ENCODE assay signal across 8 mouse cellular contexts in genomic region chr17:33909077-33909868, GRCm38 (mm10). TPM values are rescaled to one million over a fixed set of nuclear protein-coding genes. Genes with fewer than 3 reads are reported as not detected.
DNase-seq lines count a peak whose midpoint lies in the region; ATAC-seq lines count a peak whose summit lies in the region.

Daxx (plus strand) TSS chr17:33909414.

- DNase-seq in CD4-positive, CD25-positive, alpha-beta regulatory T cell, adult 2 months (ENCODE audit: low read depth, low spot score), result peak; percentile 99
- DNase-seq in fat pad, adult 2 months (ENCODE audit: extremely low read depth, low read depth, low spot score), result peak; percentile 80
- peak; percentile 99 for DNase-seq in kidney, postnatal 10 days
- peak; percentile 96 to 97 for DNase-seq in natural killer cell, adult 2 months (ENCODE audit: low spot score in 2 of 2)

- H3K9me3 ChIP-seq in heart, embryonic 13.5 days, result no peaks in the 10 kb centered on the region
- no peaks in the 10 kb centered on the region for H3K9me3 ChIP-seq in liver, embryonic 12.5 days (replicated peaks)
- H3K9me3 ChIP-seq in stomach, embryonic 15.5 days, result no peaks in the 10 kb centered on the region

- 1% methylated on average over 68 of the region's 68 CpGs for WGBS in heart, embryonic 13.5 days
- under 1% methylated on average over 68 of the region's 68 CpGs for WGBS in liver, embryonic 12.5 days (ENCODE audit: insufficient replicate concordance)
- under 1% methylated on average over 68 of the region's 68 CpGs for WGBS in stomach, embryonic 15.5 days

- H3K9ac ChIP-seq in heart, embryonic 13.5 days, result peak within 1 kb of the TSS; percentile 88
- H3K9ac ChIP-seq in liver, embryonic 12.5 days, result peak within 1 kb of the TSS; percentile 90
- H3K9ac ChIP-seq in stomach, embryonic 15.5 days, result peak within 1 kb of the TSS; percentile 94

- ATAC-seq in heart, embryonic 13.5 days (ENCODE audit: extremely low read depth, insufficient number of reproducible peaks, low FRiP score, low TSS enrichment), result peak; percentile 94
- ATAC-seq in liver, embryonic 12.5 days, result peak; percentile 93
- peak; percentile 96 for ATAC-seq in stomach, embryonic 15.5 days (ENCODE audit: insufficient read depth, low FRiP score, low read depth)

- H3K36me3 ChIP-seq in heart, embryonic 13.5 days, result peaks cover 37% of the 10 kb centered on the region
- H3K36me3 ChIP-seq in liver, embryonic 12.5 days, result peaks cover 39% of the 10 kb centered on the region
- H3K36me3 ChIP-seq in stomach, embryonic 15.5 days, result peaks cover 26% of the 10 kb centered on the region

- peak within 1 kb of the TSS; percentile 99 for H3K4me2 ChIP-seq in heart, embryonic 13.5 days
- peak within 1 kb of the TSS; percentile 98 for H3K4me2 ChIP-seq in liver, embryonic 12.5 days
- peak within 1 kb of the TSS; percentile 98 for H3K4me2 ChIP-seq in stomach, embryonic 15.5 days

- no peaks in the 10 kb centered on the region for H3K27me3 ChIP-seq in heart, embryonic 13.5 days (replicated peaks)
- no peaks in the 10 kb centered on the region for H3K27me3 ChIP-seq in liver, embryonic 12.5 days (replicated peaks)
- H3K27me3 ChIP-seq in stomach, embryonic 15.5 days (replicated peaks), result no peaks in the 10 kb centered on the region

- H3K27ac ChIP-seq in brown adipose tissue, adult 24 weeks (replicated peaks; ENCODE audit: low read depth, low read length), result peak within 1 kb of the TSS; percentile 93
- peak within 1 kb of the TSS; percentile 89 for H3K27ac ChIP-seq in heart, embryonic 13.5 days (replicated peaks)
- peak within 1 kb of the TSS; percentile 91 for H3K27ac ChIP-seq in liver, embryonic 12.5 days
- H3K27ac ChIP-seq in stomach, embryonic 15.5 days, result peak within 1 kb of the TSS; percentile 95

- H3K4me1 ChIP-seq in brown adipose tissue, adult 24 weeks (ENCODE audit: control insufficient read depth, insufficient read depth, insufficient read length, low read length), result 0 out of 2 replicates have a peak, but pooled peaks cover 3% of the 10 kb centered on the region
- peaks cover 25% of the 10 kb centered on the region for H3K4me1 ChIP-seq in heart, embryonic 13.5 days
- peaks cover 55% of the 10 kb centered on the region for H3K4me1 ChIP-seq in liver, embryonic 12.5 days
- H3K4me1 ChIP-seq in stomach, embryonic 15.5 days, result peaks cover 16% of the 10 kb centered on the region

- peak within 1 kb of the TSS; percentile 82 for H3K4me3 ChIP-seq in brown adipose tissue, adult 24 weeks (ENCODE audit: insufficient read depth, low read depth, low read length)
- peak within 1 kb of the TSS; percentile 75 for H3K4me3 ChIP-seq in heart, embryonic 13.5 days
- H3K4me3 ChIP-seq in liver, embryonic 12.5 days, result peak within 1 kb of the TSS; percentile 80
- H3K4me3 ChIP-seq in stomach, embryonic 15.5 days (replicated peaks), result peak within 1 kb of the TSS; percentile 82

RNA-seq across cellular contexts. Expression of gene Daxx, which starts in this region (rescaled TPM):
- polyA plus RNA-seq in brown adipose tissue, adult 24 weeks (2012; ENCODE audit: insufficient read depth, insufficient read length, missing spikeins), result 13.6 and 26.9 TPM in 2 replicates
- 31.7 and 35.3 TPM in 2 replicates for polyA plus RNA-seq in heart, embryonic 13.5 days (2015; fragmentation: Nextera tagmentation; extraction: Ambion mirVana)
- polyA plus RNA-seq in liver, embryonic 12.5 days (2016; fragmentation: Nextera tagmentation; extraction: Ambion mirVana), result 33.4 and 37.1 TPM in 2 replicates
- 39.1 and 41.5 TPM in 2 replicates for polyA plus RNA-seq in stomach, embryonic 15.5 days (2015; fragmentation: Nextera tagmentation; extraction: Ambion mirVana)

Comparison
In these comparisons a context has a peak if more than half of its experiments do, and no peak if none do; other contexts are left out.
1. Peak in every context shown above with its lines: DNase-seq, ATAC-seq, H3K4me3 ChIP-seq and H3K27ac ChIP-seq.